Mouse (Mus musculus) right cerebral cortex, postnatal 25 days (tissue): ENCODE data around the gene Gm26741.
"Not testable (repeated sequence)": the region's sequence is repeated elsewhere in the genome, so short reads cannot be mapped to it uniquely, and the experiment has no call there.

ENCODE experiments used
- DNase-seq: peaks from one replicate; pipeline ENCODE4 v3.0.0; 2022

Gm26741 gene

GRCm38 (mm10) chr10:52358467-52358866, at the start of gene Gm26741:
Gene Gm26741 (plus strand): TSS chr10:52358767.
- no peak for DNase-seq

DNA sequence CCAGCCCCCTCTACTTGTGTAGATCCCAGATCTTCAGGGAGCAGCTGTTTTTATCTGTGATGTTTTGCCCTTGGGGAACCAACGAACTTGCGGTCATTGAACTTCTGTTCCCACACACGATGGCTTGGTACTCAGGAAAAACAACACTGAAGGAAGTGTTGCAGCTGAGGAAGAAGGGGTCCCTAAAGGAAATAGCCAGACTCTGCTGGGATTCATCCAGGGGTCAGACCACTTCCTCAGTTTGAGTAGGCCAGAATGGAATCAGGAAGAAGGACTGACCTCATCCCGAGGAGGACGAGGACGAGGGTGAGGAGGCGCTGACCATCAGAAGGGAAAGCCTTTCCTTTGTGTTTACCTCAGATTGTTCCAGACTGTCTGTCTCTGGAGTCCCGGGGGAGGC, 49.4 kb upstream of the Gm26741 start:
- DNase-seq = no peak

- no peak for DNase-seq
Measured at GRCm38 (mm10) chr10:52319506-52320286, 38.9 kb upstream of the Gm26741 start.

- DNase-seq = no peak
Measured at GRCm38 (mm10) chr10:52321918-52322317, 36.6 kb upstream of the Gm26741 start.

DNA sequence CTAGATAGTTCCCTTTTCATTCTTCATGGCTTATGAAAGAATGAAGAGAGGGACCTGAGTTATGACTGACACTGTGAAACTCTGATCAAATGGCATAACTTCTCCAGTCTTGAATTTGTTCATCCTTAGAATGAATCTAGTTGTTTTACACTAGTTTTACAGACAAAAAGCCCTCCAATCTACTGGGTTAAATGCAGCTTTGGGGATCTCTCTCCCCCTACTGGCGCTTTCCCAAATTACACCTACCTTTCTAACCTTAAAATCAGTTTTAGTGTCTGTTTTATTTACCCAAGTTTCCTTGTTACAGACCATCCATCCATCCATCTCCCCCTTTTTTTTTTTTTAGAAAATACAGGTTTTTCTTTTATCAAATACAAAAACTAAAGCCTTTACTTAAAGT, 27.6 kb upstream of the Gm26741 start:
- no peak for DNase-seq

GRCm38 (mm10) chr10:52343324-52343723, 15.2 kb upstream of the Gm26741 start:
- DNase-seq = not testable (repeated sequence)

DNA sequence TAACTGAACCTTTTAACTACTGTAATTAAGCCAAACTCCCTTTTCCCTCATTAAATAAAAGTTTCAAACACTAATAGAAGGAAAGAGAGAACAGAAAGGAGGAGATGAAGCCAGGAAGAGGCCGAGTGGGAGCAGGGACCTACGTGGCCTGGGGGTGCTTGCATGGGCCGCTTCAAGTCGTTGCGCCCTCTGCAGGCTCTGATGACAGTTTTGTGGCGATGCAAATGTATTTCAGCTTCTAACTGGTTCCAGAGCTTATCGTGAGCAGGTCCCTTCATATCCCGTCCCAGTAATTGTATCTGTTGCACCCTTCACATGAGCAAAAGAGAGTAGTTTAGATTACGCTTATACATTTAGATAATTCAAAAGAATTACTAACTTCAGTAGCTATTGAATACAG, 5.4 kb upstream of the Gm26741 start:
- DNase-seq = no peak

DNA sequence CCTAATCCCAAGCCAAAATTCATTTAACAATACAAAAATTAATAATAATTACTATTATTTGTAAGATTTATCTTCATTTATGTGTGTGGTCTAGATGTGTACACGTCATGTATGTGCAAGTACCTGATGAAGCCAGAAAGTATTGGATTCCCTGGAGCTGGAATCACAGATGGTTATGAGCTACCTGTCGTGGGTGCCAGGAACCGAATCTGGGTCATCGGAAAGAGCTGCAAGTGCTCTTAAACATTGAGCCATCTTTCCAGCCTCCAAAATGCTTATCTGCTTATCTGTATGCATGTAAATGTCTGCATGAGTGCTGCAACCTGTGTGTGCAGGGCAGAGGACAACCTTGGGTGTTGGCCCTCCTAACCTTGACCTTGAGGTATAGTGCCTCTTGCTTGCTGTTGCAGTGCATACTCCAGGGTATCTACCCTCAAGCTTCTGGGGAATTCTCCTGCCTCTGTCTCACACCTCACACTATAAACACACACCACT, 1.7 kb downstream of the Gm26741 start:
- DNase-seq = no peak

DNA sequence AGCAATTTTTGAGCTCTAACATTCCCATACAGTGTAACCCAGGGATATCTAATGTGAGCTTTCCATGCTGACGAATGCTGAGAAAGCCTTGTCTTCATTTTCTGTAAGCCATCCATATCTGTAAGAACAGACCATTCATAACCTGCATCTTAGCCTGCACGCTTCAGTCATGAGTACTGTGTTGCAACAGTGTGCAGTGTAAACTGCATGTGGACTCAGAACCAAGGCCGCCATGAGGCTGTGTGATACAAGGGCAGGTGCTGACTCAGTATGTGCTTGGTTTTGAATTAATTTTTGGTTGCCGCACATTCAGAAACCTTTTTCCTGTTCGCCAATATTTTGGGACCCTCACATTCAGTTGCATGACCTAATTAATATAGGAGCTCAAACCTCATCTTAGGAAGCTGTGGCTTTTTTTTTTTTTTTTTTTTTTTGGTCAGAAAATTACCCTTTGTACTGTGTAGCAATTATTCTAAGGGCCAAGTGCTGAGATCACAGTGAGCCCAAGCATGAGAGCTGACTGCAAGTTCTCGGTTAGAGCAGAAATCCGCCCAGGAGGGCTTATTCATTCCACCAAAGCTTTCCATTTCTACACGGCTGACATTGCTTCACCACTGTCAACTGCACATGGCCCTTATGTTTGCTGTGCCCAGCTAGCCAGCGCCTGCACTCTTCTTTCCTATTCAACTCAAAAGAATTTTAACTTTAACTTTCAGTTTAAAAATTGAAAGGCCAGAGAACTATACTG, 2.5 kb downstream of the Gm26741 start:
- no peak for DNase-seq

- DNase-seq = no peak
Measured at GRCm38 (mm10) chr10:52368376-52368775, 9.8 kb downstream of the Gm26741 start.

GRCm38 (mm10) chr10:52373834-52374233, 15.3 kb downstream of the Gm26741 start:
- no peak for DNase-seq

DNA sequence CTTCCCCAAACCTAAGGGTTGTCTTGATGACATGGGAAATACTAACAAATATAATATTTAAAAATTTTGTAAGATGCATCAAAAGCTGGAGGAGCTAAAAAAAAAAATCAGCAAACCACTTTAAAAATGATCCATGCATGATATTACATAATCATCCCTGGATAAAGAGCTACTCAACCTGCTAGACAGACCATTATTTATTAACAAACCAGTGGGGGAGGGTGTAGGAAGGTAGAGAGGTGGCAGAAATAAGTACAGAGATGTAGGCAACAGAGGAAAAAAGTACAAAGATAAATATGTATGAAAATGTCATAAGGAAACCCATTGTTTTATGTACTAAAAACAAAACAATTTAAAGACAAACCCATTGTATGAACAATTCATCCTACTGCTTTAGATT, 16.1 kb downstream of the Gm26741 start:
- DNase-seq = no peak

- no peak for DNase-seq
Measured at GRCm38 (mm10) chr10:52376422-52376821, 17.9 kb downstream of the Gm26741 start.

DNA sequence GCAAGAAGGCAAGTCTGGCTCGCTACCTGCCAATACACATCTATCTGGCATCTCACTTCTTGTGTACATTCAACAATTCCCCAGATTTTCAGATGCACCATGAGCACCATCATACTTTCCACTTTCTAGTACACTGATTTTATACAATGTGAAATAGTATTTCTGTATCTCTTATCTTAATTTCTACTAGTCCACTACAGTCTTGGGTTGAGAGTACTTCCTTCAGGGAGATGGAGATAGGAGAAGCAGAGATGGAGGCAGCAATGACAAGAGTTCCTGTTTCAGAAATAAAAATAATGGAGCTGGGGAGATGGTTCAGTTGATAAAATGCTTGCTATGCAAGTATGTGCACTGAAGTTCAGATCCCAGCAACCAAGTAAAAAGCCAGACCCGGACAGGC, 19.2 kb downstream of the Gm26741 start:
- DNase-seq = no peak

DNA sequence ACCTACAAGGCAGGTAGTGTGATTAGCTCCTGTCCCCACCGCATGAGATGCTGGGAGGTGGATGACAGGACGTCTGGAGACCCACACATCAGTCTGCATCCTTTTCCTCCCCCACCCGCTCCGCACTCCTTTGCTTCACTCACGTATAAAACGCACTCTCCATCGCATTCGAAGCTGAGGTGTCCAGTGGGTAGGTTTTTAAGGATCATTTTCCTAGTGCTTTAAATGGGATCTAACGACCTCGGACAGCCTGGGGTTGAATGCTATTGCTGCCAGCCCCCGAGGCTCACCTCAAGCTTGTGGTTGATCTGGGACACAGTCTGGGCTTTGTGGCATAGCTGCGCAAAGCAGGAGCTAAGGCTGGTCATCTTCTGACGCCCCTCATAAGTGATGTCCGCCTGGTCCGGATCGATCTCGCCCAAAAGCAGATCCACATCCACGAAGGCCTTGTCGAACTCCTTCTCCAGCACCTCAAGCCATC, 22.8 kb downstream of the Gm26741 start:
- no peak for DNase-seq

- DNase-seq = peak; percentile 98
Measured at GRCm38 (mm10) chr10:52381845-52382591, 23.5 kb downstream of the Gm26741 start, which contains the start of gene Gopc. Gene Gopc (minus strand): TSS chr10:52382124.

GRCm38 (mm10) chr10:52383022-52383421, 24.5 kb downstream of the Gm26741 start:
- no peak for DNase-seq

DNA sequence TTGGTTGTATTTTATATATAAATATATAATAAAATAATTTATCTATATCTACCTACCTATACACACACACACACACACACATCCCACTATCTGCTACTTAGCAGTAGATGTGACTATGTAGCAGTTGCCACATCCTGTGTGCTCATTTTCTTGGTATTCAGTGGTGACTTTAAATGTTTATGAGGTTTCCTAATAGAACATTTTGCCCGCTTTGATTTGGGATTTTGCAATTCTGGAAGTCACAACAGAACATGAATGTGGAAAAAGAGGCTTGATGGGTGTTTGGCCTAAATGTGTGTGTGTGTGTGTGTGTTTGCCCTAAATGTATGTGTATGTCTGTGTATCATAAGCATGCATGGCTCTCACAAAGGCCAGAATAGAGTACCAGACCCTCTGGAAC, 25.0 kb downstream of the Gm26741 start:
- DNase-seq = no peak

DNA sequence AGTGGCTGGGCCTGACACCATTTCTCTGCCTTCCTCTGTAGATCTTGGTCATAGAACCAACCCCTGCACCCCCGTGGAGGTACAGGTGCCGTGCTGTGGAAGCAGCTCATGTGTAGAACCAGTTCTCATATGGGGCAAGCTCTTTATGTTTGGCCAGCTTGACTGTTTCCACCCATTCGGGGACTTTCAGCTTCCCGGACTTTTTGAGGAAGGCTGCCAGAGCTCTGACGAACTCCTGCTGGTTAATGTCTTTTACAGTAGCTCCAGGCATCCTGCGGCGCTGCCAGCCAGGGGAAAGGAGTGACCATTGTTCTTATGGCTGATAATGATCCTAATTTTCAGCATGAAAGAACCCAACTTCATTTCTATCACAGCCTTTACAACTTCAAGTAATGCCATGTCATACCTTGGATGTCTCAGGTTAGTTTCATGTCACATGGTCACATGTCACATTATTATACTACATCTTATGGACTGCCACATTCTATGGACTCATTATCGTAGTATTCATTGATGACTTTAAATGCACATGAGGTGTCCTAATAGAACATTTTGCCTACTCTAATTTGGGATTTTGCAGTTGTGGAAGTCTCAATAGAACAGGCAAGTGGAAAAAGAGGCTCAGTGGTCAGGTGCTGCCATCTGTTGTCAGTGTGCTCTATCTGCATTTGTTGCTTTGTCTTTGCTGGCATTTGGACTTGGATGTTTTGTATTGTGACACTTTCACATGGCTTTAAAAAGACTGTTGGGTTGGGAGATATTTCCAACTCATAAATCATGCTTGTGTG, 26.4 kb downstream of the Gm26741 start:
- DNase-seq = no peak

DNA sequence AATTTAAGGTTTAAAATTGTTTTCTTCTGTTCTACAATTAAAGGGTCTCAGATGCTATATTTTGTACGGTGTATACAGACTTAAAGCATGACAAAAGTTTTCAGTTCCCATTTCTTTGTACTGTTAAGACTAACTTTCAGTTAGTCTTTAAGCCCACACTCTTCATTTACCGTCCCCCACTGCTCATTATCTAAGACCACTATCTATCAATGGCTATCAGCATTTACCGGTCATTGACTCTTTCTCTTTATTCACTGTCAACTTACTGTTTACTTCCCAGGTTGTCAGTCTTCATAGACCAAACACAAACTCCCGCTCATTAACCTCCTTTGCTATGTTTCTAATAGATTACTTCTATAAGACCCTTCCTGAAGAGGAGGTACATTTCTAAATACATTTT, 28.6 kb downstream of the Gm26741 start:
- no peak for DNase-seq

GRCm38 (mm10) chr10:52388922-52389430, 30.4 kb downstream of the Gm26741 start, which contains the start of gene Nepn:
Gene Nepn (plus strand): TSS chr10:52388972.
- DNase-seq = no peak

DNA sequence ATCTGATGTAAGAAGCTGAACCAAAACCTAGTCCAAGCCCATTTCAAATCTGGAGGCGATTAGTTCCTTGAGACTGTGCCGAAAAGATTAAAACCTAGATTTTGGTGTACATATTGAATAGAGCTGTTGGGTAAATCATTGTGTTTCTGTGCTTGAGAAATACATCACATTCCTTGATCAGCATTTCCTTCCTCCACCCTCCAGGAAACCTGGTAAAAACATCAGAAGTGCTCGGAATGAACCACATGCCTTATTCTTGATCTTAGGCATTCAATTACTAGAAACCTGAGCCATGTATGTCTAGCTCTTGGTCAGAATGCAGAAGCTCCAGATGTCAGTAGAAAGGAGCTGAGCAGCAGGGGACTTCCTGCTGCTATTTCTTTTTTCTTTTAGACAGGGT, 30.9 kb downstream of the Gm26741 start:
- DNase-seq = no peak
